In the genomic region with DNA sequence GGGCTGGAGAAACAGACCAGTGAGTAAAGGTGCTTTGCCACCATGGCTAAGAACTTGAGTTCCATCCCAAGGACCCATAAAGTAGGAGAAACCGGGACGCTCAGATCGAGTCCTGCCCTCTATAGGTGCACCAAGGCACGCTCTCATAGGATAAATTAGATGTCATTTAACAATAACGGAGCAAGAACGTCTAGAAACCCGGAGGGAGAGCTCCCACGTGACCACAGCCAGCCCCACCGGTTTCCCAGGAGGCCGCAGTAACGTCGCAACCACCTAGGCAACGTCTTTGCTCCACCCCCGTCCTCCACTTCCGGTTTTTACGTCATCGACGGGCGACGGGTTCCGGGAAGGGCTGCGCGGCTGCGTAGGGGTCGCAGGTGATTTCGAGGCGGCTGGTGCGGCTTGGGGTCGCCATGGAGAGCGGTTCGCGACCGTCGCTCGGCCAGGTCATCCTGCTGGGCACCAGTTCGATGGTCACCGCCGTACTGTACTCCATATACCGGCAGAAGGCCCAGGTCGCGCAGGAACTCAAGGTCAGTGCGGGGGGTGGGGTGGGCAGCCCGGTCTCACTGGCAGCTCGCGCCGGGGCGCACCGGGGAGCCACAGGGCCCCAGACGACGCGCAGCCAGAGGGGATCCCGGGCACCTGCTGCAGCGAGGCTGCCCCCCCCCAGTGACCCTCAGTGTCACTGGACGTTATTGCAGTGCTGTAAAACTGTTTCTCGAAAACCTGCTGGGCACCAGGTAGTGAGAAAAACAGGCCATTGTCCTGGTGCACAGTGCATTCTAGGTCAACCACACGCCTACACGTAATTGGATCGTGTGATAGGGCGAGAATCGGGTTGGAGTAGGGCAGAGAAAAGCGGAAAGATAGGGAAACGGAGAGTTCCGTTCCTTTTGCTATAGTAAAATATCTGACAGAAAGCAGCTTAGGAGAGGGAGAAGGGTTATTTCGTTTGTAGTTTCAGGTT, we compare ENCODE assay signal across 8 mouse cellular contexts. TPM values are rescaled to one million over a fixed set of nuclear protein-coding genes. Genes with fewer than 3 reads are reported as not detected.
DNase-seq lines count a peak whose midpoint lies in the region; ATAC-seq lines count a peak whose summit lies in the region.

A gene (plus strand): TSS at position 325 of the 970 bp plus-strand sequence.

- H3K9me3 ChIP-seq in lung, embryonic 16.5 days (ENCODE audit: control insufficient read depth, low read length), result no peaks in the 10 kb centered on the region

- peak within 1 kb of the TSS; percentile 94 for H3K4me2 ChIP-seq in lung, embryonic 16.5 days (ENCODE audit: low read depth, low read length)

- DNase-seq in MEL-GATA-1-ER (ENCODE audit: extremely low read depth, low read depth), result peak; percentile 83
- DNase-seq in cerebellum, adult 8-10 months, result peak; percentile 95
- DNase-seq in forelimb bud, embryonic 11.5 days (ENCODE audit: low read depth, low spot score), result peak; percentile 95
- DNase-seq in layer of hippocampus, adult 9-10 months (ENCODE audit: low spot score), result peak; percentile 86
- DNase-seq in ovary, postnatal 10 days (ENCODE audit: low spot score), result peak; percentile 95
- DNase-seq in thymus, postnatal 10 days (ENCODE audit: low spot score in 2 of 2), result peak; percentile 93 to 95

- peak; percentile 86 to 92 for ATAC-seq in hematopoietic stem cell, adult 5-6 weeks (replicated peaks in 1 of 2; ENCODE audit: insufficient read depth in 1 of 2, low FRiP score in 2 of 2, low TSS enrichment in 1 of 2, low read depth in 1 of 2, poor library complexity in 2 of 2, severe bottlenecking in 2 of 2)
- ATAC-seq in lung, embryonic 16.5 days (ENCODE audit: low read depth), result peak; percentile 93

- H3K27me3 ChIP-seq in lung, embryonic 16.5 days (ENCODE audit: control insufficient read depth, insufficient read depth, low read depth, low read length), result no peaks in the 10 kb centered on the region

- H3K4me3 ChIP-seq in lung, embryonic 16.5 days (ENCODE audit: low read length), result peak within 1 kb of the TSS; percentile 93

- WGBS in lung, embryonic 16.5 days, result under 1% methylated on average over 64 of the region's 64 CpGs

- H3K9ac ChIP-seq in lung, embryonic 16.5 days (ENCODE audit: low read length), result peak within 1 kb of the TSS; percentile 92

- H3K27ac ChIP-seq in lung, embryonic 16.5 days (ENCODE audit: low read length), result peak within 1 kb of the TSS; percentile 25; the same call in 1 of the 2 replicates

- peaks cover 10% of the 10 kb centered on the region for H3K4me1 ChIP-seq in lung, embryonic 16.5 days (replicated peaks; ENCODE audit: control insufficient read depth, insufficient read depth, low read length)

- H3K36me3 ChIP-seq in lung, embryonic 16.5 days (ENCODE audit: control insufficient read depth, insufficient read depth, low read length), result peaks cover 13% of the 10 kb centered on the region; the same call in 1 of the 2 replicates

RNA-seq across cellular contexts. Expression of the gene that starts here (rescaled TPM):
- 6.3 and 10.1 TPM in 2 replicates for total RNA-seq in hematopoietic stem cell, adult 5-6 weeks (2017)
- 16.8 and 18.2 TPM in 2 replicates for polyA plus RNA-seq in lung, embryonic 16.5 days (2015; fragmentation: Nextera tagmentation; extraction: Ambion mirVana)

Comparison
In these comparisons a context has a peak if more than half of its experiments do, and no peak if none do; other contexts are left out.
1. Peak in every context shown above with its lines: DNase-seq, ATAC-seq, H3K4me3 ChIP-seq and H3K27ac ChIP-seq.